Comparison of ENCODE assay signal across 8 mouse cellular contexts in genomic region chr1:78657671-78658440, GRCm38 (mm10). TPM values are rescaled to one million over a fixed set of nuclear protein-coding genes. Genes with fewer than 3 reads are reported as not detected.
DNase-seq lines count a peak whose midpoint lies in the region; ATAC-seq and TF ChIP-seq lines count a peak whose summit lies in the region.

Acsl3 (plus strand) TSS chr1:78657825.
Utp14b (plus strand) TSS chr1:78658038.

- no peak for TF ChIP-seq CTCF in cortical plate, adult 2 months (IDR thresholded peaks at IDR 0.05; ENCODE audit: extremely low read depth, insufficient read depth, low read length)

- peak within 1 kb of the TSS; percentile 94 for H3K4me3 ChIP-seq in cortical plate, adult 2 months (ENCODE audit: insufficient read depth, low read length)

- peak; percentile 97 for ATAC-seq in megakaryocyte, adult 5-6 weeks (ENCODE audit: poor library complexity, severe bottlenecking)

- H3K4me1 ChIP-seq in cortical plate, adult 2 months (ENCODE audit: control insufficient read depth, insufficient read depth, low read length), result peaks cover 6% of the 10 kb centered on the region; the same call in 1 of the 2 replicates

- peak within 1 kb of the TSS; percentile 99 for H3K27ac ChIP-seq in cortical plate, adult 2 months (ENCODE audit: insufficient read depth, low read length)

- peak; percentile 92 for DNase-seq in adipocyte (ENCODE audit: low spot score)
- DNase-seq in gastrocnemius, adult 8-10 months (ENCODE audit: low spot score in 2 of 2), result peak; percentile 95 to 96
- peak; percentile 53 for DNase-seq in hindlimb bud, embryonic 11.5 days (ENCODE audit: extremely low spot score, low read depth, low spot score)
- peak; percentile 93 to 97 for DNase-seq in left cerebral cortex, adult 8-10 months (ENCODE audit: low spot score in 2 of 2)
- DNase-seq in right cerebral cortex, adult 18-20 months, result peak; percentile 98
- DNase-seq in urinary bladder, adult 2 months (ENCODE audit: low spot score), result peak; percentile 99

- peak; percentile 95 for TF ChIP-seq POLR2A in cortical plate, adult 2 months (IDR thresholded peaks at IDR 0.05; ENCODE audit: extremely low read depth, insufficient read depth, low read length)

RNA-seq across cellular contexts. Expression of gene Acsl3, which starts in this region (rescaled TPM):
- 117 TPM in 2 replicates for polyA plus RNA-seq in cortical plate, adult 2 months (2012; rRNA removed)
- 10 to 100 TPM in 2 of 4 experiments, 1 to 10 TPM in 2; 6.1 to 23.4 (median 9.1) TPM for total RNA-seq in gastrocnemius, adult 8-10 months (2022)
- 100 to 1,000 TPM; 161 to 175 (median 167) TPM for total RNA-seq in left cerebral cortex, adult 8-10 months (2022)
- total RNA-seq in megakaryocyte, adult 5-6 weeks (2015), result 5.1 TPM in 2 replicates
- 15.4 and 17.6 TPM in 2 replicates for total RNA-seq in megakaryocyte, adult 5-6 weeks (2017)
- polyA plus RNA-seq in urinary bladder, adult 2 months (2012; rRNA removed), result 20.5 and 21.5 TPM in 2 replicates

RNA-seq across cellular contexts. Expression of gene Utp14b, which starts in this region (rescaled TPM):
- 7.7 and 8.2 TPM in 2 replicates for polyA plus RNA-seq in cortical plate, adult 2 months (2012; rRNA removed)
- total RNA-seq in gastrocnemius, adult 8-10 months (2022), result 1 to 10 TPM in 1 of 4 experiments, under 1 TPM in 3; 0.80 to 2.5 (median 0.91) TPM
- 10 to 100 TPM; 15.6 to 18.7 (median 16.1) TPM for total RNA-seq in left cerebral cortex, adult 8-10 months (2022)
- 4.1 and 4.2 TPM in 2 replicates for total RNA-seq in megakaryocyte, adult 5-6 weeks (2015)
- total RNA-seq in megakaryocyte, adult 5-6 weeks (2017), result 6.2 and 6.9 TPM in 2 replicates
- polyA plus RNA-seq in urinary bladder, adult 2 months (2012; rRNA removed), result 2.1 and 2.6 TPM in 2 replicates

Comparison
In these comparisons a context has a peak if more than half of its experiments do, and no peak if none do; other contexts are left out.
1. Peak in every context shown above with its lines: DNase-seq, ATAC-seq, H3K4me3 ChIP-seq and H3K27ac ChIP-seq.
2. RNA of gene Acsl3 (total RNA-seq): 161 to 175 TPM in left cerebral cortex, adult 8-10 months; 5.1 to 17.6 TPM in megakaryocyte, adult 5-6 weeks and 6.1 to 23.4 TPM in gastrocnemius, adult 8-10 months; every median in the first group is over 4 times any median in the second.